Mouse (Mus musculus): Measurements from ENCODE around the gene Gm20823.
"Not testable (repeated sequence)": the region's sequence is repeated elsewhere in the genome, so short reads cannot be mapped to it uniquely, and the experiment has no call there.

Gene Gm20823

GRCm38 (mm10) chrY:62464745-62465144 is at the start of gene Gm20823:
Gene Gm20823, minus strand, starts transcription at chrY:62464845.
- not testable (repeated sequence) for DNase-seq (ENCODE audit: low spot score in 2 of 2)
